Mouse (Mus musculus) embryo, embryonic 10 days (tissue): ENCODE measurements around the gene Drd1.

ENCODE experiments used
- DNase-seq: peaks from one replicate; pipeline ENCODE4 v3.0.0-alpha.2; 2015; ENCODE audit warnings: low spot score

The Drd1 gene

DNA sequence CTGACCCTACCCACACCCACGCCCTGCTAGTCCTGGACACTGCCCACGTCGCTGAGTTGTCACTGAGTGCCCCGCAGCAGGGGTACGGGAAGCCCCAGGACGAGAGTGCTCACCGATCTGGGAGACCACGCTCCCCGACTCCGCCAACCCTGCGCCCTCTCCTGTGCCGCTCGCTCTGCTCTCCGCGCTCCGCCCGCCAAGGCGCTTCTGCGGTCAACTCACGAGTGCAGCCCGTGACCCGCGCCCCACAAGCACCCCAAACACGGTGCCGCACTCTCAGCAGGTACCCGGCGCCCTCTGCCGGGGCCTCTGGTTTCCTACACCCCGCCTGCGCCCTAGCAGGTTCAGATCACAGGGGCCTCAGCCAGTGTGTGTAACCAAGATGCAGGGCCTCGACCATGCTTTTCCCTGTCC is at the start of gene Drd1:
TSS of gene Drd1 (minus strand) at position 258 of the 414 bp plus-strand sequence.
- peak; percentile 69 for DNase-seq

DNA sequence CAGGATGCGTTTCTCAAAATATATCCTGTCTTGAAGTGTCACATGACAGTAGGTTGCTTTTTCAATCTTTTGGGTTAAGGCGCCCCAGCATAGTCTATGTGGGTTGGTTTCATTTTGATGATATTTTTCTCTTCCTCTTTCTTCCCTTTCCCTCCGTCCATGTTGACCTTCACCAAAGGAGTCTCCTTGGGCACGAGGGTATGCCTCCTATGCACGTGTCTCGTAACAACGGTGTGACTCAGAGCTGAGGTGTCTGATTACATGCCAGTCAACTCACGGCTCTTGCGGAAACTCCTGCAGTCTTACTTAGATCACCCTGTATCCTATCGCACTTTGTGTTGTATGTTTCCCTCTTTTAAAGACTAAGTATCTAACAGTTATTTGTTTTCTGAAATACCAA is 48.4 kb upstream of the Drd1 start:
- DNase-seq: no peak

DNA sequence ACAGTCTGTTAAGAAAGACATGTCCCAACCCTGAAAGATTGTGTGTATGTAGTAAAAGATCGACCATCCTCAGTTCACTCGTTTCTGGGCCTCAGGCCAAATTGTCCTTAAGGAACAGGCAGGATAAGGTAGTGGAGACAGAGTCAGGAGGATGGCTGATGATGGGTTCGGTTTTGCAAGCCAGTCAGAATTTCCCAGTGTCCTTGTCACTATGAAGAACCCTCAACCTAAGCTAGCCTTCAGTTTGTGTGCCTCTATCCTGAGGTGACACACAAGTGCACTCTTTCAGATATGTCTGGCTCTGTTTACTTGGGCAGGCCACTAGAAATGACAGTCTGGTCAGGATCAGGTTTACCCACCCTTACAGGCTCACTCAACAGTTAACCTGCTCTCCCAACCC is 47.8 kb upstream of the Drd1 start:
- DNase-seq: no peak

DNA sequence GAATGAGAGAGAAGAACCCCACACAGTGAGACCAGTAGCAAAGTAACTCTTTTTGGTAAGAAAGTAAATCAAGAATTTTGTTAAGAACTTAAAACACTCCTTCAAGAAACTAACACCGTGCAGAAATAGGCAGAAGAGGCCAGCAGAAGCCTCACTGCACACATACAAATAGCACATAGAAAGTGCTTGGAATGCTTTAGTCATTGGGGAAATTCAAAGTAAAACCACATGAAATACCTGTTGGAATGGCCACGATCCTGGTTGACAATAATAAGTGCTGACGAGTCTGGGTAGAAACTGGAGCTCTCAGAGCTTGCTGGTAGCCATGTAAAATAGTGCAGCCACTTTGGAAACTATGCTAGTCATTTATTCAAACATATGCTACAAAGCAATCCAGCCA is 46.6 kb upstream of the Drd1 start:
- no peak for DNase-seq

DNA sequence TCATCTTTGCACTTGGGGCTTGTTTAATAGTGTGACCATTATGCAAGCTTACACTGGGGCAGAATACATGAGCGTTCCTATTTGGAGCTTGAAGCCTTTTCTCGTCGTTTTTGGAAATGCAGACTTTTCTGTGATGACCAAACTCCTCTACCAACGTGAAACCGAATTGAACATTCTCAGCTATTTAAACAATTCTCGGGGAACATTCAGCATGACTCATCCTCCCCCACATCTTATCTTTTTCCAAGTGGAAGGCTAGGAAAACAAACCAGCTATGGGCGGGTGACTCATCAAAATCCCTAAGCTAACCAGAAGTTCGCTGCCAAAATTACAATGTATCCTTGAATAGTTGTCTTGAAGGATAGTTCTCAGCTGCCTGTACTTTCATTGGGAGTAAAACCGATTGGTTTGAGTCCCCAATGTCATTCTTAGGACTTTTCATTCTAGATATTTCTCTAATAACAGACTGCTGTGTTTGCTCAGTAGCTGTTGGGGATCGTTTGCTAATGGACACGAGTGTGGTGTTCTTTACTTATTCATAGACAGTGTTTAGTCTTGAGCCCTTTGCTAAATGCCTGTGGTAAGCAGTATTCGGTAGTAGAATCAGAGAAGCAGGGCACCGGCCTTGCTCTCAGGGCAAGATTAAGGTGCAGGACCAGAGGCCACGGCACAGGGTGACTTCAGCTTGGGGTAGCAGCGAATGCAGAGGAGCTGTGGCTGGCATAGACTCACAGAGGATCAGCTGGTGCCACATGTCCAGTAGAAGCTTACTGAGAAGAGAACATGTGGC is 45.7 kb upstream of the Drd1 start:
- no peak for DNase-seq

DNA sequence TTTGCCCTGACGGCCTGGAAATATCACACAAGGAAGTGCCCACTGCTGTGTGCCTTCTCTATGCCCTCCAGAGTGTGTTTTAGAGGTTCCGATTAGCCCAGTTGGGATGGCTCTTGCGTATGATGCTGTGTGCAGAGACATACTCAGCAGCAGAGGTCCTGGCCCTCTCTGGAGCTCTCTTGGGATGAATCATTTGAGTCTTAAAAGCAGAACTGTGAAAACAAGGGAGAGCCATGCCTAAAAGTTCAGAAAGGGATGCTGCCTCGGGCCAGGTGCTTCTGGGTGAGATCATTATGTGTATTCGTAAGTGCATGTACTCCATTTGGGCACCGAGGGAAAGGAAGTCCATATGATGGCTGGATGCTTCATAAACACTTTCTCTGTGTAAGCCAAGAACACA is 42.3 kb upstream of the Drd1 start:
- DNase-seq: no peak

DNA sequence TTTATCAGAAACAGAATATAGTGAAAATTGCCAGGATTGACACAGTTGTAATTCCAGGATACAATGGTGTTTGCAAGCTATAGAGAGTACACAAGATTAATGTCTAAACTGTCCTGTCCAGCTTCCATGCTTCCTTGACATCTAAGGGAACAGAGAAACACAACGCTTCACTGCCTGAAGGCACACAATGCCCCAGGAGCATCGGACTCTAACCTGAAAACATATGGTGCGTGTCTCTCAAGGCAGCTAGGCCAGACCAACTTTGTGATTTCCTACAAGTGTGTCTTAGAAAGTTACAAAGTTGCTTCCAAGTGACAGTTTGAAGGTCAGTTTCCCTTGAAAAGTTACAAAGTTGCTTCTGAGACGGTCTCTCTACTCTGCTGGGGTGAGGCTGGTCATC is 41.7 kb upstream of the Drd1 start:
- no peak for DNase-seq

DNA sequence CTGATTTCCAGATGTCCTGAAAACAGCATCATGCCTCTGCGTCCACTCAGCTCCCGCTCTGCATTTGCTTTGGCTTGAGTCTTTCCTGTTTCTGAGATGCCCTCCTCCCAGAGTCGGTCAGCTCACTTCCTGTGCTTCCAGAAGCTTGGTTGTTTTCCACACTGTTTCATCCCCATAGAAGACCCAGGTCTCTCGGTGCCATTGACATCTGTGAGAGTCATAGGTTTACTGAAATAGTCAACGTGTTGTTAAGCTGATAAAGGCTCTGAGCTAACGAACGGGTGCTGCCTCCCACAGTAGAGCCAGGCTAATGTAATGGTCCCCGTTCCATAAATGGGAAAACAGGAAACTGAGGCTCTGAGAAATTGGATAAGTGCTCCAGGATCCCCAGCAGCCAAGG is 40.2 kb upstream of the Drd1 start:
- DNase-seq: no peak

DNA sequence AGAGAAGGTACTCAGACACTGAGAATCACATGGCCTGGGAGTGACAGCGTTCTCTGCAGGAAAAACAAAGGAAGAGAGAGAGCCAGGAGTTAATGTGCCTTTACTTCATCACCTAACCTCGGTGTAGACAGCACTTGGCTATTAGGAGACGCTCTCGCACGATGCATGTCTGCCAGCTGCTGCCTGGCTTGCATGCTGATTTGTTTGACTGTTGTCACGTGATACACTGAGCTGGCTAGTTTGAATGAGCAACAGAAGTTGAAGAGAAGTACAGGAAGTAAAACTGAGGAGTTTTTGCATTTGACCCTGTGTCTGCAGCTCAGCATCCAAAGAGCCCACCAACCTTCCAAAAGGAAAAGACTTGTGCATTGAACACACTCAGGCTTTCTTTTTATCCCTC is 39.5 kb upstream of the Drd1 start:
- no peak for DNase-seq

DNA sequence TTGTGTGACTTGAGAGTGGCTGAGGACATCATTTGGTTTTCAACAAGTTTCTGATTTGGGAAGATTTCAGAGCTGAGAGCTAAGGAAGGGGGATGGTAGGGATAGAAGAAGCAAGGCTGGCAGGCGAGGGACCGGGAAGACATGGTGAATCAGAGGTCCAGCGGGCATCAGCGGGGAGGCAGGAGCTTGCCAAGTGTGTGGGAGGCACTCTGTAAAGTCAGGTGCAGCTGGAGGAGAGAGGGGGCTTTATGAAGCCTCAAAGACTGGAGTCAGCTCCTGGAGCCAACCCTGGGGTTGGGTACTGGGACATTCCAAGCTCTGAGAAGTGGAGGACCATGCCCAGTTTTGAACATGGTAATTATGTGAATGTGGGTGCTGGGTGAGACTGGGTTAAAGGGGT is 38.8 kb upstream of the Drd1 start:
- DNase-seq: no peak

DNA sequence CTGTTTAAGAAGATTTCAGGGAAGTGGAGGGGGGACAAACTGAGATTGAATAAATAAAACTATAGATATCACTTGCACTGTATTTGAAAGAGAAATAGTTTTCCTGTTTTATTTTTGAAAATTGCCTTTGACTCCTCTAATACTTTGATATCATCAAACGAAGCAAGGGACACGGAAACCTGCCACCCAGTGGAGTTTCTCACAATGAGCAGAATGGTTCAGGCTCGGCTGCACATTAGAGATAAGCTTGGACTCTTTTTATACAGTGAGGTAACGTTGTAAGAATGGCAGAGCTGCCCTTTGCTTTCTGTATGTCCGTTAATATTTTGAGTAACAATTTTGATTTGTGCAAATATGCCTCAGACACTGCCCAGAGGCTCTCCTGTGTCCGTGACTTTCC is 36.2 kb upstream of the Drd1 start:
- DNase-seq: no peak

DNA sequence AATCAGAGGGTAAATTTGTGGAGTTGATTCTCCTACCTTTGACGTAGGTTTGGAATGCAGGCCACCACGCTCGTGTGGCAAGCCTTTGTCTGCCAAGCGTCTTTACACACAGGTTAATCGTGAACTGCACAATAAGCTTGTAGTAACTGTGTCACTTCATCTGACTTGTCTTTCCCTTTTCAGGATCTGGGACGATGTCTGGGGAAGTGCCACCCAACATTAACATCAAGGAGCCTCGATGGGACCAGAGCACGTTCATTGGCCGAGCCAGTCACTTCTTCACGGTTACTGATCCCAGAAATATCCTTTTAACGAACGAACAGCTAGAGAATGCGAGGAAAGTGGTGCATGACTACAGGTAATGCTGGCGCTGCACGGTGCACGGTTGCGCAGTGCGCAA is 29.8 kb upstream of the Drd1 start:
- DNase-seq: no peak

DNA sequence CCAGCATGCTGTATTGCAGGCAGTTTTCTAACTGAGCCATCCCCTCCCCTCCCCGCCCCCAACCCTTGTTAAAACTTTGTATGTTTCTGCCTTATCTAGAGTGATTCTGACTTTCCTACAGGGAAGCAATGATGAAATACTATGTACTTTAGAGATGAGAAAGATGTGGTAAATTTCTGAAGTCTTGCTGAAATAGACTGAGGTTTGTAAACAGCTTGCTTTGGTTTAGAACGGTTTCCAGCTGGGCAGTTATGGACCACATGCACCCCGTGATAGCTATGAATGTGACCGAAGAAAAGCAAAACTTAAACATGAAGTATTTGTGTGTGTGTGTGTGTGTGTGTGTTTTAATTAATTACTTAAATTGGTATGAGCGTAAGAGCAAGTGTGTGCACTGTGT is 29.3 kb upstream of the Drd1 start:
- DNase-seq: no peak

DNA sequence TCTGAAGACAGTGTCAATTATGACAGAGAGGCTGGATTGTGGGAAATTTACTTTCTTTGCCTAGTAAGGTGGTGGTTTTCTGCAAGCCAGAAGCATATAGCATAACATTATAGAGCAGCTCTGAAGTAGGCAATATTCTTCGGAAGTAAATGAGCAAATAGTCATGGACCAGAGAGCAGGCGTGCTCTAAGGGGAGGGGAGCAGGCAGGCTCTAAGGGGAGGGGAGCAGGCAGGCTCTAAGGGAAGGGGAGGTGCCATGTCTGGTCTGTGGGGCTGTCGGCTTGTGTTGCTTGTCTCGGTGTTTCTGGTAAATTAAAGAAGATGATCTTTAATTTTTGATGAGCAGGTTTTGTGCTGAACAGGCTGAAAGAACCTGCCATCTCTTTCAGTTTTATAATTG is 28.7 kb upstream of the Drd1 start:
- no peak for DNase-seq

DNA sequence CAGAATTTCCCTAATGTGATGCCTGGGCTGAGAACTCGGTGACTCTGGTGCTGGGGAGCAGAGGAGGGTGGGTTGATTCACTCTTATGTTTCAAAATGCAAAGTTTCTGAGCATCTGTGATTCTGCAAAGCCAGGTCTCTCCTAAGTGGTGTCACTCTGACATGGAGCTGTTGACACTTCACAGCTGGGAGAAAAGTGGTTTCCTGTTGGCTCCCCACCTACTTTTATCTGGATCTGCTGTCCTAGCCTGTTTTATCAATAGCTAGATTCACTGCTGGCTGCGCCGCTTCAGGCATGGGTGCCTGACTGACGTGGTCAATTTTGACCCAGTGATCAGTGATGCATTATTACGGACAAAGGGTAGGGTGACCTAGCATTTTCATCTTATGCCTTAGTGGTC is 27.4 kb upstream of the Drd1 start:
- no peak for DNase-seq

DNA sequence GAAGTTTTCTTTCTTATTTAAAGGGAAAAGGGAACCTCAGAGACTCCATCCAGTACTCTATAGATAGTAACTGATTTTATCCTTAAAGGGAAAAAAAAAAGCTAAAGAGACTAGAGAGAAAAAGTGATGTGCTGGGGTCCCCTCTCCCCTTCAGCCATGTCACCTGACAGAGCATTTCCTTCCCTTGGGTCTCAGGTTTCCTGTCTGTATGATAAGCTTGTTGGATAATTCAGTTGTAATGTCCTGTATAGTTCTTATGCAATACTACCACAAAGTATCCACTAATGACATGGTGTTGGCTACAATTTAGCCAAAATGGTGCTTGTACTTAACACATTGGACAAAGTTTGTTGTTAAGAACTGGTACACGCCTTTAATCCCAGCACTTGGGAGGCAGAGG is 25.3 kb upstream of the Drd1 start:
- no peak for DNase-seq

DNA sequence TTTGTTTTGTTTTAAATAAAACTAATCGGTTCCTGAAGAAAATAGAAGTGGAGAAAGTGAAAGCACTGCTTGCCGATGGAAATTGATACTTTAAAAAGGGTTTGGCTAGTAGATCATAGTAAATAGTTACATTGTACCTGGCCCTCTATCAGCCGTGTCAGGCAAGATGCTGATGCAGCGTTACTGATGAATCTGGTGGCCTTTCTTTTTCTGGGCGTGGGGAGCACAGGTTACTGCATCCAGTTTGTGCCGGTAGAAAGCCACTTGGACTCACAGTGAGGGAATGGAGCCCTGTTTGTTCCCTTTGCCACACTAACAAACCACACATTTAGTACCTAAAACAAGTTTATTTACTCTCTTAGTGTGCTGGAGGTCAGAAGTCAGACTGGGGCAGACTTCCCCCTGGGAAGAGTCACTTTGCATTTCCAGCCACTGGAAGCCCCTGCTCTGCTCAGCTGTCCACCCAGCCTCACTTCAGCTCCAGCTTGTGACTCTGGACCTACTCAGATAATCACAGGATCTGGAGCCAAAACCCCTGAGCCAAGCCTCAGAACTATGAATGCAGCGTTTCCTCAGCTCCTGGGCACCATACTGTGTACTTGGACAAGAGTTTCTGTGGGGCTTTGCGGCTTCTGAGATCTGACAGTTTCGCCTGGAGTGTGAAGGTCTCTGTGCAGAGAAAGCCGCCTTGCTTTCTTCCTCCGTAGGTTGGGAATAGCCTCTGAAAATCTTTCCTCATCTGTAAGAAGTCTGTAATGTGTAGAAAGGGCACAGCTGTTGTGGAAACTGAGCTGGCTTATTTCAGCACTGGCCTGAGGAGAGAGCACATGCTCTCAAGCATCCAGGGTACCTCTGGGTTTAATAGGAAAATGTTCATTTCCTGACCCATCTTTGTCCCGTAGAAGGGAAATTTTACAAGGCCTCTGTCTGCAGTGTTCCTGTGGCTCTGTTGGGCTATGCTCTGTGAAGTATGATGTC is 24.6 kb upstream of the Drd1 start:
- no peak for DNase-seq

DNA sequence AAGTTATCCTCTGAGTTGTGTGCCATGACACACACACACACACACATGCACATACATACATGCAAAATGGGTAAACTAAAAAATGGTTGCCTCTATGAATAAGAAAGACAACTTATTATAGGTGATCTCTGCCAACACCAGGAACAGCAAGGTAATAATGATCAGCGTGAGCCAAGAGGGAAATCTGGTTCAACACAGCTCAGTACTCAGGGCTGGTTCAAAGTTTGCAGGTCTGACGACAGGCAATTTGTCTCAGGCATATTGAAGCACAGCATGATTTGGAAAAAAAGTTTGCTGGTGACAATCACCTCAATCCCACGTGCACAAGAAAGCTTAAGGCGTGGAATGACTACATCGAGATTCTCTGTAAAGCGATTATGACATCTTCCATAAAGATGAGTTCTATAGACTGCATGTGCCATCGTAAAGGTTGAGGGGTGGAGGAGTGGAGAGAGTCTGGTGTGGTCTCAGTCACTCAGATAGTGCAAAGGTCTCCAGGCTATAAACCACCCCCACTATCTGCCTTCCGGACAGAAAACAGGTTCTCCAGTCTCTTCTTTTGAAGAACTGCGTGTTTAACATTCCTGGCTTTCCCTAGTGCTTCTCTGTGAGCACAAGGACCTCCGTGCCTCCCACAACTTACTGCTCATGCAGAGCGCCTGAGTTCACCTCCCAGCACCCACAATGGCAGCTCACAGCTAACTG is 22.1 kb upstream of the Drd1 start:
- DNase-seq: no peak

DNA sequence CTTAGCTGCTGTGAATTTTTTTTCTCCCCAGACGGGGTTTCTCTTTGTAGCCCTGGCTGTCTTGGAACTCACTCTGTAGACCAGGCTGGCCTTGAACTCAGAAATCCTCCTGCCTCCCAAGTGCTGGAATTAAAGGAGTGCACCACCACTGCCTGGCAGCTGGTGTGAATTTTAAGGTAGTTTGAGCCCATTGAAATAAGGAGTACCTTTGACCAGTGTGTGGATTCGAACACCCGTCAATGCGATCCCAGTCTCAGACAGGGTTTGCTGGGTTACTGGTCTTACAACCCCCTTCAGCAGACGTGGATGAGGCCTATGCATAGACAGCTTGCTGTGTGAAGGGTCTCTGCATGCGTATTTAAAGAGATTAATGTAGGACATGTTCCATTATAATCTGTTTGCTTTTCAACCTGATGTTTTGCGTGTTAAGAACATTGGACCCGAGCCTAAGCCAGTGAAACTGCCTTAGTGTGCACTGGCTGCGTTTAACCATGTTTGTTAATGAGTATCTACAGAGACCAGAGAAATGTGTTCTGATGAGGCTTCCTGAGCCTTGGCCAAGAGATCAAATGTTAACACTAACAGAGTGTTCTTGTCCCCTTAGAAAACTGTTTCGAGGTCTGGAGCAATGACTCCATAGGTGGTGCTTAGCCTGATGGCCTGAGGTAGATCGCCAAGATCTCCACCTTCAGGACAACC is 21.4 kb upstream of the Drd1 start:
- no peak for DNase-seq

DNA sequence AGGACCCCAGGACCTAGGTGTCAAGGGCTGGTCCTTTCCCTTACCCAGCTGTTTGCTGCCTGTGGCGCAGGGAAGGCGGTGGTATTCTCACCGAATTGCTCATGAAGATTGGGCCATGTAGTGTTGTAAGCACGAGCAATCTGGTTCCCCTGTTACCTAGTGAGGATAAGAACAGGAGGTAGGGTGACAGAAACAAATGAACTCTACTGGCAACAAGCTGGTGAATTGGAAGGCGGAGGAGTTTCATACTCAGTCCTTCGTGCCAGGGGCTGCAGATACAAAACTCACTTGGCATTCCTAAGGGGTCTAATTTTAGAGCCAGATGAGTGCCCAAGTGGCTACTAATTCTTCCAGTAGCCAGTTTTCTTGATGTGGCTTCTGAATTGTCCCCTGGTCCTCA is 20.5 kb upstream of the Drd1 start:
- DNase-seq: no peak

DNA sequence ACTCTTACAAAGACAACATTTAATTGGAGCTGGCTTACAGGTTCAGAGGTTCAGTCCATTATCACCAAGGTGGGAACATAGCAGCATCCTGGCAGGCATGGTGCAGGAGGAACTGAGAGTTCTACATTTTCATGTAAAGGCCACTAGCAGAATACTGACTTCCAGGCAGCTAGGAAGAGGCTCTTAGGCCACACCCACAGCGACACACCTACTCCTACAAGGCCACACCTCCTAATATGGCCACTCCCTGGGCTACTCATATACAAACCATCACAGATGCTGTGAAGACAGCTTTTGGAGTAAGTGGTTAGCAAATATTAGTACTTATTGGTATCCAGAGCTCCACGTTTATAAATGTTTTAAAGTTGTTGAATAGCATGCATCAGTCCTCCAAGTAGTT is 19.9 kb upstream of the Drd1 start:
- DNase-seq: no peak

DNA sequence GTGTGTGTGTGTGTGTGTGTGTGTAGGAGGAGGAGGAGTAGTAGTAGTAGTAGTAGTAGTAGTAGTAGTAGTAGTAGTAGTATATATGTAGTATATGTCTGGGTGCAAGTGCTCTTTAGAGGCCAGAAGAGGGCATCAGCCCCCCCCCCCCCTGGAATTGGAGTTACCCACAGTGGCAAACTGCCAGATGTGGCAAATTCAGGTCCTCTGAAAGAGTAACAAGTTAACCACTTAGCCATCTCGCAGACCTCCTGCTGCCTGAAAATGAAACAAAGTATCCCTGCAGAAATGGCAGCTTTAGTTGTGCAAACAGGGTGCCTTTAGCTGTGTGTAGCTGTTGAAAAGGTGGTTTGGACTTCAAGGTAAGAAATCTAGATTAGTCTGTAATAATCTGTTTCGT is 18.0 kb upstream of the Drd1 start:
- no peak for DNase-seq
